Mouse (Mus musculus): Measurements from ENCODE around the gene Prkaca. TPM values are rescaled to one million over a fixed set of nuclear protein-coding genes. Genes with fewer than 3 reads are reported as not detected.

The Prkaca gene
- polyA plus RNA-seq, 1 experiment from 2014 or later, result 146 TPM

DNA sequence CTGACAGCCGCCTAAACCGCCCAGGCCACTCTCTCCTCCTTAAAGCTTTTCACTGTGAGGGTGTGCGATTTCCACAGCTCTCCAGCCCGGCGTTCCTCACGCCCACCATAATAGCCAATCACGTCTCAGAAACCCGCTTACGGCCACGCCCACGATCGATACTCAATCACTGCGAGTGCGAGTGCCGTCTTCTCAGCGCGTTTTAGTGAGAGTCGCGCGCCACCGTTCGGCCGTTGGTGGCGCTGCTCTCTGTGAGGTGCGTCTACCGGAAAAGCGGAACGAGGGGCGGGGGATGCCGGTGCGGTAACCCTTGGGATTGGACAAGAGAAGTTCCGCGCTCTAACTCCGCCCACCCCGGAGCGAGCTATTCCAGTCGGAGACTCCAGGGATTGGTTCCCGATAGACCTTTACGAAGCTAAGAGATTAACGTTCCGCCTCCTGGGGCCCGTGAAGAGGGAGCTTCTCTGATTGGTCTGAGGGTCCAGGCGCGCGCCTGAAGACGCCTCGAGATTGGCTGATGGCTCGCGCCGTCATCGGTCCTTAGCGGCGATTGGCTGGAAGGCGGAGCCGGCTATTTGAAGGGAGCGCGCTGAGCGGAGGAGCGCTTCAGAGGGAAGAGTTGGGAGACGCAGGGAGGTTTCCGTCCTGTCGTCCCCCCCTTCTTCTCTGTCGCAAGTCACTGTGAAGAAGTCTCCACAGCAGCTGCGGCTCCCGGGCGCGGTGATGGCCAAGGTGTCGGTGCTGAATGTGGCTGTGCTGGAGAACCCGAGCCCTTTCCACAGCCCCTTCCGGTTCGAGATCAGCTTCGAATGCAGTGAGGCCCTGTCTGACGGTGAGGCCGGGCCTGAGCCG lies 17.5 kb upstream of the Prkaca start, which contains the start of the genes Gm10644 and Asf1b:
Gene Gm10644, minus strand, starts transcription at position 100 of the 852 bp plus-strand sequence.
Gene Asf1b, plus strand, starts transcription at position 402 of the 852 bp plus-strand sequence.
- WGBS, result under 1% methylated on average over 75 of the region's 75 CpGs
- no peaks in the 10 kb centered on the region for H3K27me3 ChIP-seq

DNA sequence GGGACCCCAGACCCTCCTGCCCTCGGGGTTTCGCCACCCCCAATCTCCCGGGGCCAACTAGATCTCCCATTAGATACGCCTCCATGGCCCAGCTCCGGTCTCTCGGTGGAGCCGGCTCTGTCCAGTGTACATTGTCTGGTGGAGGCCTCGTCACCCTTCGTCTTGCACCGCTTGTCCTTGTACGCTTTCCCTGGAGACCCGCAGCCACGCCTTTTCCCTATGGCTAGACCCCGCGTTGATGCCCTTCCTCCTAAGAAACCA lies 16.9 kb upstream of the Prkaca start:
- no peaks in the 10 kb centered on the region for H3K9me3 ChIP-seq (replicated peaks)
- no peak for ATAC-seq
- peak overlapping the region; percentile 89 for H3K4me2 ChIP-seq
- 1% methylated on average over 15 of the region's 15 CpGs for WGBS
- peaks cover 17% of the 10 kb centered on the region for H3K4me1 ChIP-seq
- peak overlapping the region; percentile 71 for H3K4me3 ChIP-seq
- peak overlapping the region; percentile 73 for H3K9ac ChIP-seq
- no peaks in the 10 kb centered on the region for H3K36me3 ChIP-seq (ENCODE audit: poor library complexity, severe bottlenecking)
- no peaks in the 10 kb centered on the region for H3K27me3 ChIP-seq
- H3K27ac ChIP-seq, result no peak overlapping the region

More for the DNA sequence above, 17.5 kb upstream of the Prkaca start, which contains the start of the genes Gm10644 and Asf1b:
- Histone ChIP-seq H3K4me1 (peaks cover 17% of the 10 kb centered on the region), H3K9ac (peak within 1 kb of the TSS; percentile 73), H3K4me3 (peak within 1 kb of the TSS; percentile 71), H3K9me3 (replicated peaks) (no peaks in the 10 kb centered on the region), H3K4me2 (peak within 1 kb of the TSS; percentile 89), H3K36me3 (ENCODE audit: poor library complexity, severe bottlenecking) (no peaks in the 10 kb centered on the region), H3K27ac (peak within 1 kb of the TSS; percentile 62)
- peak; percentile 100 for ATAC-seq

DNA sequence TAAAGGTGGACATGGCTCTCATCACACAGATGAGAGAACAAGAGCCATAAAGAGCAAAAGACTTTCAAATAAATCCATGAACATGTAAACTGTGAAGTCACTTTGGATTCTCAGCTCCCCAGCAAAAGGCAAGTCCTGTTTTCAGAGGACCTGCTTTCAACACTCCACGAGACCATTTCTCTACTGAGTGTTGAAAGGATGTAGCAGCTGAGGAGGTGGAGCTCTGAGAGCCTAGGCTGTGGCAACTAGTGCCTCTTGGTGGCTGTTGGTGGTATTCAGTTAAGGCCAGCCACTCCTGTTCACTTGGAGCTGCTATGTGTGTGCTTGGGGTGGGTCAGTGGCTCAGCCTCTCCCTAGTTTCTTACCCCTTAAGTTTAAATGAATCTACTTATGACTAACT lies 16.0 kb upstream of the Prkaca start:
- H3K9ac ChIP-seq, result peak overlapping the region; percentile 73
- H3K4me3 ChIP-seq, result peak overlapping the region; percentile 71
- ATAC-seq, result no peak
- no peaks in the 10 kb centered on the region for H3K36me3 ChIP-seq (ENCODE audit: poor library complexity, severe bottlenecking)
- peaks cover 17% of the 10 kb centered on the region for H3K4me1 ChIP-seq
- H3K4me2 ChIP-seq, result peak overlapping the region; percentile 89
- H3K27ac ChIP-seq, result no peak overlapping the region
- WGBS, result 14% methylated on average over 1 of the region's 1 CpGs
- H3K27me3 ChIP-seq, result no peaks in the 10 kb centered on the region
- no peaks in the 10 kb centered on the region for H3K9me3 ChIP-seq (replicated peaks)

DNA sequence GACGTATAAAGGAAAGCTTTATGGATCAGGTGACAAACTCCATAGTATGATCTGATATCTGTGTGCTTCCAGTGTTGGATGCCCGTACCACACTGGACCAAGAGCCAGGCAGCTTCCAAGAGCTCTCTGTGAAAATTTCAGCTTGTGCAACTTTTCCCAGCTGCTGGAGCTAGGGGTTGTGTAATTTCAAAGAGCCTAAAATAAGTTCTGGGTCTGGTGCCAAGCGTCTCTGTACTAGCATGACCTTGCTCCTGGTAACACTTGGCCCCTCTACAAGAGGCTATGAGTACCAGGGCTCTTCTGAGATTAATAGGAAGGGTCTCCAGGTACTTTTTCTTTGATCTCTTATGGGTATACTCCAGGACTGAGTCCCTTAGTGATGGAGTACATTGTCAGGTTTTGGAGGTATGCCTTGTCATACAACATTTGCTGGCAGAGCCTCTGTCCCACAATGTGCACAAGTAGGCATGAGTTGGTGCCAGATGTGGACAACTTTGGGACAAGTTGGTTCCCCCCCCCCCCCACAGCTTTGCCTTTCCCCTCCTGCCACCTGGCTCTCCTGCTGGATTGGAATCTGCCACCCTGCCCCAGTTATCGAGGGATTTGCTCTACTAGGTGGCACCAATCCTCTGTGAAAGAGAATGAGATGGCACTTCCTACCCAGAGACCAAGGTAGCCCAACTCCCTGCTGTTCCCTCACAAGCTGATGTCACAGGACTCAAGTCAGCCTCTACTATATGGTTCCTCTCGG lies 8.6 kb upstream of the Prkaca start:
- no peak overlapping the region for H3K27ac ChIP-seq
- H3K9me3 ChIP-seq (replicated peaks), result no peaks in the 10 kb centered on the region
- H3K36me3 ChIP-seq (ENCODE audit: poor library complexity, severe bottlenecking), result peaks cover 31% of the 10 kb centered on the region
- 88% methylated on average over 5 of the region's 5 CpGs for WGBS
- no peak overlapping the region for H3K9ac ChIP-seq
- H3K4me3 ChIP-seq, result no peak overlapping the region
- H3K4me2 ChIP-seq, result no peak overlapping the region
- ATAC-seq, result no peak
- H3K27me3 ChIP-seq, result no peaks in the 10 kb centered on the region
- H3K4me1 ChIP-seq, result no peaks in the 10 kb centered on the region

DNA sequence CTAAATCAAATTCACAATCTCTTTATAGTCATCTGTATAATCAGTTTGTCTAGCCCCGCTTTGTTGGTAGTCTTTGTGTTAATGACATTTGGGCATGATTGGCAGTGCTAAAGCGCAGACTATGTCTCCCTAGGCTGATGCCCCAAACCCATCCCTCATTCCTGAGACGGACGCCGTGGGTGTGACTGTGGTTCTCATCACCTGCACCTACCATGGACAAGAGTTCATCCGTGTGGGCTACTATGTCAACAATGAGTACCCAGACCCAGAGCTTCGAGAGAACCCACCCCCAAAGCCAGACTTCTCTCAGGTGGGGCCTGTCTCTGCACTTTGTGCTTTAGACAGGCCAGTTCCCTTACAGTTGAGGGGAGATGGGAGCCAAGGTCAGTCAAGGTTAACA lies 5.1 kb upstream of the Prkaca start:
- no peak overlapping the region for H3K9ac ChIP-seq
- H3K4me1 ChIP-seq, result peaks cover 6% of the 10 kb centered on the region
- ATAC-seq, result no peak
- 91% methylated on average over 7 of the region's 7 CpGs for WGBS
- no peak overlapping the region for H3K27ac ChIP-seq
- H3K4me2 ChIP-seq, result no peak overlapping the region
- H3K9me3 ChIP-seq (replicated peaks), result no peaks in the 10 kb centered on the region
- H3K36me3 ChIP-seq (ENCODE audit: poor library complexity, severe bottlenecking), result peaks cover 41% of the 10 kb centered on the region
- H3K27me3 ChIP-seq, result no peaks in the 10 kb centered on the region
- H3K4me3 ChIP-seq, result no peak overlapping the region

DNA sequence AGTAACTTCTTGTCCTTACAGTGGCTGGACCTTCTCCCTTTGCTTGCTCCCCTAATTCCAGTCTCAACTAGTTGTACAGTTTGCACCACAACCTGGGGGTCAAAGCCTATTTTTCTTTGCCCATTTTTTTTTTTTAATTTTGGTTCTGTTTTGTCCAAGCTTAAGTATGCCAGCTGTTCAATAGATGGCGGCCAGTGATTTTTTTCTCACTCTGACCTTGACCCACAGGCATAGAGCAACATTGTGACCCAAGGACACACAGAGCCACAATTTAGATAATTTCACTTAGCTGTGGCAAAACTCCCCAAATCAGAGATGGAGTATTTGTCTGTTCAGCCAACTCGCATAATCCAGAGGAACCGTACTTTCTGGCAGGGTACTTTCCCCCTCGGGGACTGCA lies 1.7 kb upstream of the Prkaca start:
- no peak overlapping the region for H3K27ac ChIP-seq

DNA sequence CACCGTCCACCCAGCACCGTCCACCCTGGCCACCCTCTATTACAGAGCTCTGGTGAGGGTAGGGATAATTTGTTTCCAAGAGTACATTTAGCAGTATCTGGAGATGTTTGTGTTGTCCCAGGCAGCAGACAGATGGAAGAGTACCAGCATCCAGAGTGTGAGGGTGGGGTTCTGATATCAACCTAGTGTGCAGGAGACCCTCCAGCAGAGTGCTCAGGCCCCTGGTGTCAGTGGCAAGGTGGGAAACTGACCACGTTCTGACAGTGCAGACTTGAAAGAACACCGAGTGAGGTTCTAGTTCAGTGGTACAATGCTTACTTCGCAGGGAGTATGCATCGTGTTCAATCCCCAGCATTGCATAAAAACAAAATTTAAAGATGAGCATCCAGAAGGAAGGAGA lies 1.1 kb upstream of the Prkaca start:
- H3K4me1 ChIP-seq, result peaks cover 29% of the 10 kb centered on the region
- H3K9me3 ChIP-seq (replicated peaks), result no peaks in the 10 kb centered on the region
- no peaks in the 10 kb centered on the region for H3K27me3 ChIP-seq
- H3K9ac ChIP-seq, result peak overlapping the region; percentile 91; the same call in 1 of the 2 replicates
- WGBS, result 73% methylated on average over 6 of the region's 6 CpGs
- H3K4me2 ChIP-seq, result peak overlapping the region; percentile 86
- H3K27ac ChIP-seq, result no peak overlapping the region
- peak overlapping the region; percentile 90 for H3K4me3 ChIP-seq
- no peak for ATAC-seq
- H3K36me3 ChIP-seq (ENCODE audit: poor library complexity, severe bottlenecking), result peaks cover 31% of the 10 kb centered on the region

More for the DNA sequence above, 1.7 kb upstream of the Prkaca start:
- no peak overlapping the region for H3K4me2 ChIP-seq
- H3K4me1 ChIP-seq, result peaks cover 28% of the 10 kb centered on the region
- ATAC-seq, result no peak
- no peak overlapping the region for H3K4me3 ChIP-seq
- WGBS, result 91% methylated on average over 4 of the region's 4 CpGs
- no peak overlapping the region for H3K9ac ChIP-seq
- no peaks in the 10 kb centered on the region for H3K9me3 ChIP-seq (replicated peaks)
- H3K36me3 ChIP-seq (ENCODE audit: poor library complexity, severe bottlenecking), result peaks cover 31% of the 10 kb centered on the region
- H3K27me3 ChIP-seq, result no peaks in the 10 kb centered on the region

DNA sequence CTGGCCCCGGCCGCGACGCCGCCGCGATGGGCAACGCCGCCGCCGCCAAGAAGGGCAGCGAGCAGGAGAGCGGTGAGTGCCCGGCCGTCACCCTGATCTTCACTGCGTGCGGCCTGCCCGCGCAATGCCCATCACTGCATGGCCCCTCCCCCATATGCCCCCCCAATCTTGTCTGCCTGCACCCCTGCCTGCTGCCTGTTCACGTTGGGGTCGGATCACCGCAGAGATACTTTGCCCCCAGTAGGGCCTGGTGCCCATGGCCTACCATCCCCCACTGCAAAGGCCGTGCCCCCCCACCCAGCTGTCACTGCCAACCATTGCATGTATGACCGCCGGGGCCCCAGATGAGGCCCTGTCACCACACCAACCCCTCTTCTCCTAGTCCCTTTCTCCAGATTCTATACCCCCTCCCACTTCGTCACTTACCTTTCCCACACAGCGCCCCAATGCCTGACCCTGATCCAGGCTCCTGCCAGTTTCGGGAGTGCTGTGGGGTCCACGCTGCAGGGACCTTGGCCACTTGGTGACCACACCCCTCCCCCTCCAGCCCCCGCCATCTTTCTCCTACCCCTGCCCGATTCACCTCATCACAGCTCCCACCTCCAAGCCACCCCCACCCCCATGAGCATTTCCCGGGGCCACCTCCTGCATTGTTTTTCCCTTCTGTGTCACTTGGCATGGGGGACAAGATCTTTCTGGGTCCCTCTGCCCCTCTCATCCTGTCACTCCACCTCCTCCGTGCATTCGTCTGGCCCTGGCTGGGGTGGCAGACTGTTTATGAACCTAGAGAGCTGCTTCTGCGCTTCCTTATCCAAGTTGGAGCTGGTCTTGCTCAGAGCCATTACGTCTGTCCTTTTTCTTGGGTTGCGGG lies 603 bp downstream of the Prkaca start:
- peak overlapping the region; percentile 98 for H3K4me2 ChIP-seq
- H3K27ac ChIP-seq, result peak overlapping the region; percentile 61
- H3K4me1 ChIP-seq, result peaks cover 47% of the 10 kb centered on the region
- peaks cover 18% of the 10 kb centered on the region for H3K36me3 ChIP-seq (ENCODE audit: poor library complexity, severe bottlenecking)
- H3K9ac ChIP-seq, result peak overlapping the region; percentile 91
- WGBS, result 5% methylated on average over 29 of the region's 37 CpGs
- H3K4me3 ChIP-seq, result peak overlapping the region; percentile 90
- no peaks in the 10 kb centered on the region for H3K9me3 ChIP-seq (replicated peaks)
- ATAC-seq, result no peak
- no peaks in the 10 kb centered on the region for H3K27me3 ChIP-seq

DNA sequence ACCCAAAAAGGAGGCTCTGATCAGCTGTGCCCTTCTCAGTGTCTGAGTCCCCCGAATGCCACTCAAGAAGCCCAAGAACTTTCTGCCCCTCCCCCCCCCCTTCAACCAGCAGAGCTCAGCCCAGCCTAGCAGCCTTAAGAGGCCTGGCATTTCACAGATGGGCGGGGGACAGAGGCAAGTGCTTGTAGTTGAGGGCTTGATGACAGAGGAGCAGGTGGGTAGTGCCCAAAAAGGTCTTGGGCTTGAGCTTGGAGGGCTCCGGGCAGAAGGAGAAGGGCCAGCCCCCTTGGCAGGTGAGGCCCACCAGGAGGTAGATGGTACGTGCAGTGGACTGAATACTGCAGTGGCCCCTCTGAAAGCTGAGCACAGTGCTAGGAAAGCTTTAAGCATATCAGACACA lies 1.7 kb downstream of the Prkaca start:
- peak overlapping the region; percentile 90; the same call in 1 of the 2 replicates for H3K4me3 ChIP-seq
- peaks cover 50% of the 10 kb centered on the region for H3K4me1 ChIP-seq
- peaks cover 7% of the 10 kb centered on the region for H3K36me3 ChIP-seq (ENCODE audit: poor library complexity, severe bottlenecking)
- peak overlapping the region; percentile 98 for H3K4me2 ChIP-seq
- no peak for ATAC-seq
- H3K27me3 ChIP-seq, result no peaks in the 10 kb centered on the region
- H3K9me3 ChIP-seq (replicated peaks), result no peaks in the 10 kb centered on the region
- WGBS, result 71% methylated on average over 4 of the region's 4 CpGs
- no peak overlapping the region for H3K27ac ChIP-seq
- no peak overlapping the region for H3K9ac ChIP-seq

DNA sequence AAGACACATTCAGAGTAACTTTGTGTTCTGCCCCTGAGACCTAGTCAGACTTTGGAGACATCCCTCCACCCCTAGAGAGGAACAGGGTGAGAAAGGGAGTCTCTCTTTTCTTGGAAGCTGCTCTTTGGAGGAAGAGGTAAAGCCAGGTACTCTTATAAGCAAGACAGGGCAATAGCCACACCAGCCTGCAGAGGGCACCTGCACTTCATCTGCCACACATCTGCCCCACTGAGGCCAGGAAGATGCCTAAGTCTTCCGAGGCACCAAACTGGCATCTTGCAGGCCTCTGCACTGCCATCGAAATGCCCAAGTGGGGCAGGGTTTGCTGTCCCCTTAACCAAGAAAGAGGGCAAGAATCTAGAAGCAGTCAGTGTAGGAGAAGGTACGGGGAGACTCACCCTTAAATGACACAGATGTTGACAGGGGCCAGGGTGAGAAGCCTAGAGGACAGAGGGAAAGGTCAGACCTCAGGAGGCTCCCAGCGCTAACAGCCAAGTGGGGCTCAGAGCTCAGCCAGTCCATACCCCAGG lies 3.4 kb downstream of the Prkaca start:
- Histone ChIP-seq H3K9me3 (replicated peaks) (no peaks in the 10 kb centered on the region), H3K4me2 (no peak overlapping the region), H3K4me3 (no peak overlapping the region), H3K4me1 (peaks cover 50% of the 10 kb centered on the region), H3K9ac (no peak overlapping the region), H3K27ac (no peak overlapping the region), H3K27me3 (no peaks in the 10 kb centered on the region), H3K36me3 (ENCODE audit: poor library complexity, severe bottlenecking) (peaks cover 17% of the 10 kb centered on the region)
- 90% methylated on average over 4 of the region's 4 CpGs for WGBS
- ATAC-seq, result no peak

DNA sequence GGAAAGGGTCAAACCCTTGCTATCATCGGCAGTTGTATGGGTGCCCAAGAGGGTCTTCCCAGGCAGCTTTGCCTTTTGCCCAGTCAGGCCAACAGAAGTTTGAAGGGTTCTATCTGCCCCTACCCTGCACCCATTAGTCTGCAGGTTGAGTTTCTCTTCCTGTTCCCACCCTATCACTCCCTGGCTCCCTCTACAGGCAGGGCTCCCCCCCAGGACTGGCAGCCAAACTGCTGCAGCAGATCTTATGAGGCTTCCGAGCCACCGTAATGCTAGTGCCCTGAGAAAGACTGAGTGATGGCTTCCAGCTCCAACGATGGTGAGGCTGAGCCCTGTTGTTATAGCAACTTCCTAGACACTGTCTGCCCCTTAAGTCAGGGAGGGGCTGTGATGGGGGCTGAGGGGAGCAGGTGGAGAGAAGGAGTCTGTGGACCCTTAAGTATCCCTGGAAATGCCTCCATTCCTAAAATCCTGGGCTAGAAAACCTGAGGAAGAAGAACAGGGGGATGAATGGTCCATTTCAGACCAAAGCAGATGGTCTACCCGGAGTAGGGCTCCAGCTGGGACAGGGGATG lies 4.1 kb downstream of the Prkaca start:
- 87% methylated on average over 5 of the region's 5 CpGs for WGBS
- Histone ChIP-seq H3K9ac (no peak overlapping the region), H3K4me1 (peaks cover 46% of the 10 kb centered on the region), H3K36me3 (ENCODE audit: poor library complexity, severe bottlenecking) (peaks cover 24% of the 10 kb centered on the region), H3K27me3 (no peaks in the 10 kb centered on the region), H3K4me2 (no peak overlapping the region), H3K4me3 (no peak overlapping the region), H3K27ac (no peak overlapping the region), H3K9me3 (replicated peaks) (no peaks in the 10 kb centered on the region; the same call in 1 of the 2 replicates)
- no peak for ATAC-seq

All from forebrain, embryonic 13.5 days (tissue).